Mouse (Mus musculus) left cerebral cortex, postnatal 4 days (tissue): Measurements from ENCODE around the gene Tmco4. TPM values are rescaled to one million over a fixed set of nuclear protein-coding genes. Genes with fewer than 3 reads are reported as not detected.
"Not testable (repeated sequence)": the region's sequence is repeated elsewhere in the genome, so short reads cannot be mapped to it uniquely, and the experiment has no call there.

Experiments used
- DNase-seq: peaks from one replicate; pipeline ENCODE4 v3.0.0-alpha.2; 2022
- intact Hi-C: fragments of 180-260 bp; cut with DNase I; formaldehyde crosslinking; loops from one replicate; pipeline ENCODE4 v1.15.1; 2025
- total RNA-seq, 2 experiments: library from RNA; stranded (reverse); gene quantifications; 2 replicates each; pipeline ENCODE4 v1.2.3; 2021

The Tmco4 gene
- total RNA-seq, 2 experiments from 2014 or later: 0.74 to 1.4 TPM

- intact Hi-C loops: no loop called here
- DNase-seq: no peak
Observed at GRCm38 (mm10) chr4:138972139-138972826, 405 bp upstream of the Tmco4 start.

GRCm38 (mm10) chr4:138973719-138974115 lies 1.0 kb downstream of the Tmco4 start:
- intact Hi-C loops: no loop called here
- DNase-seq: no peak

- DNase-seq, intact Hi-C loops: not testable (repeated sequence)
Observed at GRCm38 (mm10) chr4:138974540-138974939, 1.9 kb downstream of the Tmco4 start.

GRCm38 (mm10) chr4:138975194-138975593 lies 2.5 kb downstream of the Tmco4 start:
- intact Hi-C loops: no loop called here
- DNase-seq: no peak

GRCm38 (mm10) chr4:138976046-138976445 lies 3.4 kb downstream of the Tmco4 start:
- intact Hi-C loops: no loop called here
- no peak for DNase-seq

- no peak for DNase-seq
- intact Hi-C loops: no loop called here
Observed at GRCm38 (mm10) chr4:138980021-138980420, 7.3 kb downstream of the Tmco4 start.

GRCm38 (mm10) chr4:138980771-138981420 lies 8.2 kb downstream of the Tmco4 start:
- intact Hi-C loops: no loop called here

GRCm38 (mm10) chr4:138983422-138983821 lies 10.7 kb downstream of the Tmco4 start:
- DNase-seq: no peak
- intact Hi-C loops: no loop called here

More at GRCm38 (mm10) chr4:138980771-138981420, 8.2 kb downstream of the Tmco4 start:
- DNase-seq: no peak

GRCm38 (mm10) chr4:138984744-138985143 lies 12.1 kb downstream of the Tmco4 start:
- no peak for DNase-seq
- intact Hi-C loops: no loop called here

- no peak for DNase-seq
- intact Hi-C loops: no loop called here
Observed at GRCm38 (mm10) chr4:138986280-138986679, 13.6 kb downstream of the Tmco4 start.

- intact Hi-C loops: no loop called here
- DNase-seq: no peak
Observed at GRCm38 (mm10) chr4:138994389-138994788, 21.7 kb downstream of the Tmco4 start.

- intact Hi-C loops: no loop called here
- DNase-seq: peak; percentile 17
Observed at GRCm38 (mm10) chr4:138996410-138996809, 23.7 kb downstream of the Tmco4 start.

- no peak for DNase-seq
Observed at GRCm38 (mm10) chr4:138997121-138997520, 24.4 kb downstream of the Tmco4 start.

GRCm38 (mm10) chr4:138998611-138999010 lies 25.9 kb downstream of the Tmco4 start:
- no peak for DNase-seq
- intact Hi-C loops: no loop called here

More at GRCm38 (mm10) chr4:138997121-138997520, 24.4 kb downstream of the Tmco4 start:
- intact Hi-C loops: no loop called here

- intact Hi-C loops: no loop called here
- no peak for DNase-seq
Observed at GRCm38 (mm10) chr4:139001026-139001425, 28.3 kb downstream of the Tmco4 start.

- peak; percentile 21 for DNase-seq
- intact Hi-C loops: no loop called here
Observed at GRCm38 (mm10) chr4:139001433-139001832, 28.7 kb downstream of the Tmco4 start.

- DNase-seq: no peak
- intact Hi-C loops: no loop called here
Observed at GRCm38 (mm10) chr4:139004067-139004466, 31.4 kb downstream of the Tmco4 start.

GRCm38 (mm10) chr4:139005214-139005613 lies 32.5 kb downstream of the Tmco4 start:
- no peak for DNase-seq
- intact Hi-C loops: no loop called here

GRCm38 (mm10) chr4:139007353-139007752 lies 34.7 kb downstream of the Tmco4 start:
- DNase-seq: no peak
- intact Hi-C loops: no loop called here

GRCm38 (mm10) chr4:139007981-139008536 lies 35.4 kb downstream of the Tmco4 start:
- DNase-seq: no peak
- intact Hi-C loops: no loop called here

- no peak for DNase-seq
- intact Hi-C loops: no loop called here
Observed at GRCm38 (mm10) chr4:139011201-139011702, 38.6 kb downstream of the Tmco4 start.

GRCm38 (mm10) chr4:139013281-139013680 lies 40.6 kb downstream of the Tmco4 start:
- no peak for DNase-seq
- intact Hi-C loops: no loop called here
